ENCODE assay signal across 10 mouse cellular contexts in genomic region chr7:126823202-126823711, GRCm38 (mm10). TPM values are rescaled to one million over a fixed set of nuclear protein-coding genes. Genes with fewer than 3 reads are reported as not detected.
DNase-seq lines count a peak whose midpoint lies in the region; ATAC-seq and TF ChIP-seq lines count a peak whose summit lies in the region.
"Had no signal": no experiment of that assay in that cellular context is flagged by ENCODE, and none has a peak within 500 bp of the region (broad histone marks: within the 10 kb centered on the region; RNA-seq: fewer than 3 reads in every experiment).

No protein-coding gene starts in this region.

- H3K27me3 ChIP-seq in heart, embryonic 11.5 days (ENCODE audit: control insufficient read depth, insufficient read depth, low read length): peaks cover 46% of the 10 kb centered on the region
- no peaks in the 10 kb centered on the region for H3K27me3 ChIP-seq in ES-Bruce4 (ENCODE audit: control insufficient read depth, insufficient read depth, low read length, poor library complexity, severe bottlenecking)

- peak overlapping the region; percentile 31 for H3K4me3 ChIP-seq in heart, embryonic 11.5 days (ENCODE audit: low read depth, low read length)
- H3K4me3 ChIP-seq in ES-Bruce4 (ENCODE audit: low read depth, low read length): peak overlapping the region; percentile 56
- H3K4me3 ChIP-seq: erythroblast, embryonic 14.5 days had no signal

- no peak for TF ChIP-seq POLR2A in ES-Bruce4 (IDR thresholded peaks at IDR 0.05; ENCODE audit: insufficient read depth, low read length)

- H3K4me1 ChIP-seq in heart, embryonic 11.5 days (ENCODE audit: control insufficient read depth, insufficient read depth, low read length): peaks cover 6% of the 10 kb centered on the region
- peaks cover 10% of the 10 kb centered on the region for H3K4me1 ChIP-seq in ES-Bruce4 (ENCODE audit: control insufficient read depth, insufficient read depth, low read length)

- no peak overlapping the region for H3K9ac ChIP-seq in heart, embryonic 11.5 days (ENCODE audit: low read depth, low read length)
- peak overlapping the region; percentile 34 for H3K9ac ChIP-seq in ES-Bruce4 (ENCODE audit: low read depth, poor library complexity, severe bottlenecking)

- no peak for TF ChIP-seq EP300 in ES-Bruce4 (IDR thresholded peaks at IDR 0.05; ENCODE audit: insufficient read depth, low read depth, low read length)

- H3K9me3 ChIP-seq in heart, embryonic 11.5 days (replicated peaks; ENCODE audit: control insufficient read depth, low read length): no peaks in the 10 kb centered on the region
- H3K9me3 ChIP-seq in ES-Bruce4 (replicated peaks; ENCODE audit: control insufficient read depth, insufficient read depth, low read length, poor library complexity, severe bottlenecking): no peaks in the 10 kb centered on the region

- no peak for TF ChIP-seq CTCF in ES-Bruce4 (IDR thresholded peaks at IDR 0.05; ENCODE audit: low read depth, low read length)

- 1% methylated on average over 14 of the region's 19 CpGs for WGBS in heart, embryonic 11.5 days (ENCODE audit: insufficient replicate concordance)

- peak overlapping the region; percentile 58 for H3K4me2 ChIP-seq in heart, embryonic 11.5 days

- no peak overlapping the region for H3K27ac ChIP-seq in heart, embryonic 11.5 days (ENCODE audit: low read depth, low read length)
- H3K27ac ChIP-seq in ES-Bruce4 (ENCODE audit: insufficient read depth, low read length): no peak overlapping the region

- intact Hi-C loops in left cerebral cortex, postnatal 25 days (cut with DNase I): loop anchor here (2.0 to 5.0 kb wide), 3 partner anchors 128 to 288 kb away; partner anchors contain the start of genes Maz and Sez6l2

- ATAC-seq in heart, embryonic 11.5 days (replicated peaks; ENCODE audit: insufficient number of reproducible peaks, low FRiP score, low TSS enrichment): no peak

- no peaks in the 10 kb centered on the region for H3K36me3 ChIP-seq in heart, embryonic 11.5 days (ENCODE audit: control insufficient read depth, insufficient read depth, low read length)
- H3K36me3 ChIP-seq in ES-Bruce4 (ENCODE audit: control insufficient read depth, insufficient read depth, low read length, poor library complexity, severe bottlenecking): no peaks in the 10 kb centered on the region

- DNase-seq in heart, postnatal 4 days: no peak
- peak; percentile 53 for DNase-seq in embryo, embryonic 11 days
- peak; percentile 24 to 45 for DNase-seq in left cerebral cortex, postnatal 25 days (ENCODE audit: low spot score in 2 of 2)
- DNase-seq in retina, postnatal 1 day: peak; percentile 78
- DNase-seq in spleen, postnatal 36 days (ENCODE audit: low spot score in 2 of 2): no peak
- DNase-seq in layer of hippocampus, adult 9-10 months (ENCODE audit: low spot score): no peak

RNA-seq across cellular contexts. Expression of gene 4930451I11Rik, which starts 8.2 kb away (rescaled TPM):
- not detected in 2 replicates for polyA plus RNA-seq in heart, embryonic 11.5 days (2014; fragmentation: Nextera tagmentation; extraction: Ambion mirVana)
- total RNA-seq in heart, postnatal 4 days (2021): not detected
- polyA plus RNA-seq in ES-Bruce4 (2011; ENCODE audit: insufficient read depth, insufficient read length, low read depth, missing spikeins): not detected in 2 replicates
- not detected for total RNA-seq in left cerebral cortex, postnatal 25 days (2021)
- total RNA-seq: CH12.LX had no signal
- polyA plus RNA-seq: erythroblast, embryonic 14.5 days had no signal

RNA-seq across cellular contexts. Expression of gene Doc2a, which starts 24.0 kb away (rescaled TPM):
- 0.17 and 0.96 TPM in 2 replicates for polyA plus RNA-seq in heart, embryonic 11.5 days (2014; fragmentation: Nextera tagmentation; extraction: Ambion mirVana)
- not detected for total RNA-seq in heart, postnatal 4 days (2021)
- 3.2 and 3.3 TPM in 2 replicates for polyA plus RNA-seq in ES-Bruce4 (2011; ENCODE audit: insufficient read depth, insufficient read length, low read depth, missing spikeins)
- 10 to 100 TPM; 47.8 to 57.6 TPM for total RNA-seq in left cerebral cortex, postnatal 25 days (2021)
- polyA plus RNA-seq: erythroblast, embryonic 14.5 days had no signal

RNA-seq across cellular contexts. Expression of gene Fam57b, which starts 25.8 kb away (rescaled TPM):
- polyA plus RNA-seq in heart, embryonic 11.5 days (2014; fragmentation: Nextera tagmentation; extraction: Ambion mirVana): 0.40 and 0.41 TPM in 2 replicates
- 1 to 10 TPM; 7.7 to 9.3 TPM for total RNA-seq in heart, postnatal 4 days (2021)
- polyA plus RNA-seq in ES-Bruce4 (2011; ENCODE audit: insufficient read depth, insufficient read length, low read depth, missing spikeins): 2.7 and 4.2 TPM in 2 replicates
- 10 to 100 TPM; 84.6 to 91.9 TPM for total RNA-seq in left cerebral cortex, postnatal 25 days (2021)
- polyA plus RNA-seq: erythroblast, embryonic 14.5 days had no signal

RNA-seq across cellular contexts. Expression of gene Ppp4c, which starts 31.0 kb away (rescaled TPM):
- polyA plus RNA-seq in heart, embryonic 11.5 days (2014; fragmentation: Nextera tagmentation; extraction: Ambion mirVana): 204 and 213 TPM in 2 replicates
- 10 to 100 TPM; 67.6 to 76.6 TPM for total RNA-seq in heart, postnatal 4 days (2021)
- 111 and 127 TPM in 2 replicates for polyA plus RNA-seq in ES-Bruce4 (2011; ENCODE audit: insufficient read depth, insufficient read length, low read depth, missing spikeins)
- total RNA-seq in left cerebral cortex, postnatal 25 days (2021): 10 to 100 TPM; 48.1 to 51.3 TPM

RNA-seq across cellular contexts. Expression of gene Hirip3, which starts 38.5 kb away (rescaled TPM):
- polyA plus RNA-seq in heart, embryonic 11.5 days (2014; fragmentation: Nextera tagmentation; extraction: Ambion mirVana): 15.5 and 17.0 TPM in 2 replicates
- 10 to 100 TPM; 22.8 to 26.1 TPM for total RNA-seq in heart, postnatal 4 days (2021)
- 116 and 120 TPM in 2 replicates for polyA plus RNA-seq in ES-Bruce4 (2011; ENCODE audit: insufficient read depth, insufficient read length, low read depth, missing spikeins)
- total RNA-seq in left cerebral cortex, postnatal 25 days (2021): 10 to 100 TPM; 25.5 to 35.0 TPM

Comparison
In these comparisons a context has a peak if more than half of its experiments do, and no peak if none do; other contexts are left out.
1. DNase-seq: peak in embryo, embryonic 11 days (single experiment), left cerebral cortex, postnatal 25 days (2 of 2) and retina, postnatal 1 day (single experiment); none in heart, postnatal 4 days (single experiment), spleen, postnatal 36 days (0 of 2) and layer of hippocampus, adult 9-10 months (single experiment).
2. RNA of gene Doc2a, which starts 24.0 kb away (total RNA-seq): 47.8 to 57.6 TPM in left cerebral cortex, postnatal 25 days; not detected in heart, postnatal 4 days; every median in the first group is over 10 times any median in the second.
3. RNA of gene Fam57b, which starts 25.8 kb away (total RNA-seq): 84.6 to 91.9 TPM in left cerebral cortex, postnatal 25 days; 7.7 to 9.3 TPM in heart, postnatal 4 days; every median in the first group is over 4 times any median in the second.